Mouse (Mus musculus) right cerebral cortex, postnatal 25 days (tissue): ENCODE data around the gene Rgs7bp.
"Not testable (repeated sequence)": the region's sequence is repeated elsewhere in the genome, so short reads cannot be mapped to it uniquely, and the experiment has no call there.

ENCODE experiments used
- DNase-seq: peaks from one replicate; pipeline ENCODE4 v3.0.0; 2022

Rgs7bp gene

GRCm38 (mm10) chr13:104931635-104932532 lies 122.8 kb downstream of the Rgs7bp start:
- DNase-seq = no peak

DNA sequence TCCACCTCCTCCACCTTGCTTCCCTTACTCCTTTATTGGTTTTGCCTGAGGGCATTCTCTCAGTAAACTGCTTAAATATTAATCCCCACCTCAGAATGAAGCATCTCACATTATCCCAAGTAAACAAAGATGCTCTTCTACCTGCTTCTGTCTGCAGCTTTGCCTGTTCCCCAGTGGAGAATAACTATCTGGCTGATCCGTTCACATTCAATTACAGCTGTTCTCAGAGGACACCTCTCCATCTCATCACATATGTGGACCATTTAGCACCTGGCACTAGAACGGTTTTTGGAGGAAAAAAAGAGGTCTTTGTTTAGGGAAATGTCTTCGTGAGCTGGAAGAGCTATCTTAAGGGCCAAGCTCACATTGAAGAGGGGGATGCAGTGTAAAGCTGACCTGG lies 123.9 kb downstream of the Rgs7bp start:
- DNase-seq = no peak

- no peak for DNase-seq
These were observed 136.1 kb downstream of the Rgs7bp start for GRCm38 (mm10) chr13:104918663-104919062.

- not testable (repeated sequence) for DNase-seq
These were observed 138.0 kb downstream of the Rgs7bp start for GRCm38 (mm10) chr13:104916771-104917170.

- no peak for DNase-seq
These were observed 138.6 kb downstream of the Rgs7bp start for GRCm38 (mm10) chr13:104916106-104916505.

- DNase-seq = no peak
These were observed 140.3 kb downstream of the Rgs7bp start for GRCm38 (mm10) chr13:104914288-104914895.

GRCm38 (mm10) chr13:104911626-104912025 lies 143.1 kb downstream of the Rgs7bp start:
- not testable (repeated sequence) for DNase-seq

GRCm38 (mm10) chr13:104911006-104911405 lies 143.7 kb downstream of the Rgs7bp start:
- DNase-seq = not testable (repeated sequence)

- DNase-seq = no peak
These were observed 146.0 kb downstream of the Rgs7bp start for GRCm38 (mm10) chr13:104908691-104909090.
